Mouse (Mus musculus) myocyte (in vitro differentiated cells): ENCODE measurements around the gene Man2a1. TPM values are rescaled to one million over a fixed set of nuclear protein-coding genes. Genes with fewer than 3 reads are reported as not detected.

Experiments
- H3K27me3 ChIP-seq: one replicate; pipeline ENCODE4 v1.6.1; 2011; ENCODE audit not compliant: control insufficient read depth, insufficient read depth, insufficient read length
- H3K36me3 ChIP-seq: one replicate; pipeline ENCODE4 v1.6.1; 2011; ENCODE audit not compliant: control insufficient read depth, insufficient read depth
- H3K4me2 ChIP-seq: one replicate; pipeline ENCODE4 v1.6.1; 2011; ENCODE audit warnings: low read depth, control low read depth
- H3K4me3 ChIP-seq: one replicate; pipeline ENCODE4 v1.5.1; 2011; ENCODE audit warnings: mild to moderate bottlenecking, control low read depth, moderate library complexity
- H3K79me2 ChIP-seq: one replicate; pipeline ENCODE4 v1.6.1; 2011; ENCODE audit not compliant: control insufficient read depth, insufficient read depth
- H3ac ChIP-seq: one replicate; pipeline ENCODE4 v1.6.1; 2011; ENCODE audit not compliant: control insufficient read depth, insufficient read length
- CEBPB ChIP-seq: IDR thresholded peaks from 2 replicates; pipeline ENCODE4 v1.6.1; 2011; ENCODE audit warnings: mild to moderate bottlenecking, moderate library complexity; ENCODE audit not compliant: poor library complexity, insufficient read depth, severe bottlenecking
- E2F4 ChIP-seq: IDR thresholded peaks from one replicate; pipeline ENCODE4 v1.6.1; 2011; ENCODE audit warnings: mild to moderate bottlenecking, control low read depth, moderate library complexity; ENCODE audit not compliant: insufficient read depth
- MAX ChIP-seq: IDR thresholded peaks from one replicate; pipeline ENCODE4 v1.6.1; 2011; ENCODE audit warnings: low read depth, mild to moderate bottlenecking, control low read depth
- MYOD1 ChIP-seq, 3 experiments: IDR thresholded peaks; one replicate each; pipeline ENCODE4 v1.6.1; 2011; ENCODE audit warnings: control low read depth in 2 of 3, low read depth in 2 of 3, mild to moderate bottlenecking in 2 of 3, moderate library complexity in 1 of 3; ENCODE audit not compliant: insufficient read length in 2 of 3, control insufficient read depth in 1 of 3
- MYOG ChIP-seq, 3 experiments: IDR thresholded peaks; one replicate each; pipeline ENCODE4 v1.6.1; 2011; ENCODE audit warnings: control low read depth in 2 of 3, low read depth in 2 of 3, mild to moderate bottlenecking in 2 of 3; ENCODE audit not compliant: insufficient read length in 2 of 3, control insufficient read depth in 1 of 3, insufficient read depth in 1 of 3
- POLR2A ChIP-seq: IDR thresholded peaks from one replicate; pipeline ENCODE4 v1.6.1; 2011; ENCODE audit warnings: low read depth, mild to moderate bottlenecking, control low read depth, moderate library complexity; ENCODE audit not compliant: insufficient read length
- POLR2AphosphoS2 ChIP-seq: IDR thresholded peaks from one replicate; pipeline ENCODE4 v1.6.1; 2011; ENCODE audit warnings: low read depth, control low read depth; ENCODE audit not compliant: insufficient read length
- REST ChIP-seq: IDR thresholded peaks from one replicate; pipeline ENCODE4 v1.6.1; 2011; ENCODE audit warnings: mild to moderate bottlenecking, control low read depth, moderate library complexity; ENCODE audit not compliant: insufficient read depth, insufficient read length
- SRF ChIP-seq: IDR thresholded peaks from one replicate; pipeline ENCODE4 v1.6.1; 2011; ENCODE audit warnings: low read depth; ENCODE audit not compliant: control insufficient read depth, insufficient read length
- TCF12 ChIP-seq: IDR thresholded peaks from one replicate; pipeline ENCODE4 v1.6.1; 2011; ENCODE audit warnings: mild to moderate bottlenecking, control low read depth; ENCODE audit not compliant: poor library complexity, insufficient read depth, severe bottlenecking
- TCF3 ChIP-seq: IDR thresholded peaks from one replicate; pipeline ENCODE4 v1.6.1; 2011; ENCODE audit warnings: low read depth, control low read depth; ENCODE audit not compliant: insufficient read length
- USF1 ChIP-seq: IDR thresholded peaks from one replicate; pipeline ENCODE4 v1.6.1; 2011; ENCODE audit warnings: low read depth, mild to moderate bottlenecking, control low read depth, moderate library complexity
- polyA plus RNA-seq: library from polyadenylated mRNA; unstranded; fragments of >200 nt; fragmentation: generic; extraction: Trizol; gene quantifications from one replicate; pipeline ENCODE4 v1.2.1, GENCODE M21; 2012; ENCODE audit warnings: missing spikeins

The Man2a1 gene
- polyA plus RNA-seq, 1 experiment, result 8.6 TPM

DNA sequence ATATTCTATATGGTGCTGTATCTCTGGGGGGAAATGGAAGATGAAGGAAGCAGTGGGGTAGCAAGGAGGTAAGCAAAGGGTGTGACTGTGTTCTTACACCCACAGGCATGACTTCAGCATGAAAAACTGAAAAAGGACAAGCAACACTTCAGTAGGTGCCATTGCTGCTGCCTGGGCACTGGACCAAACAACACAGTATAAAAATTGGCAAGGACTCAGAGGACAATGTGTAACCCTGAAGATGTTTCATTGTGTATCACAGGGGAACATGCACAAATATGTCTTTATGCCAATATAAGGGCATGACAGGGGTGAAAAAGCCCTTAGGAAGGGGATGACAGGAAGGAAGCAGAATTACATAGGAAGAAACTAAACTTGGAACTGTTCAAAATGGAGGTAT, 172.1 kb downstream of the Man2a1 start:
- H3K36me3 ChIP-seq, result no peaks in the 10 kb centered on the region
- H3K4me3 ChIP-seq, result no peak overlapping the region
- H3K27me3 ChIP-seq, result no peaks in the 10 kb centered on the region
- H3ac ChIP-seq, result no peak overlapping the region
- no peak for TF ChIP-seq POLR2A
- no peak for TF ChIP-seq TCF3
- no peak for TF ChIP-seq USF1
- no peak for TF ChIP-seq REST
- no peak for TF ChIP-seq MYOD1 (IDR thresholded peaks at IDR 0.05; ENCODE audit: control insufficient read depth in 1 of 3, insufficient read length in 2 of 3, low read depth in 2 of 3)
- TF ChIP-seq E2F4, result no peak
- no peak for TF ChIP-seq MYOG (IDR thresholded peaks at IDR 0.05; ENCODE audit: control insufficient read depth in 1 of 3, insufficient read depth in 1 of 3, insufficient read length in 2 of 3, low read depth in 2 of 3)
- no peak for TF ChIP-seq SRF
- TF ChIP-seq CEBPB, result no peak
- TF ChIP-seq POLR2AphosphoS2, result no peak
- TF ChIP-seq MAX, result no peak
- TF ChIP-seq TCF12, result no peak
- H3K4me2 ChIP-seq, result no peak overlapping the region
- no peaks in the 10 kb centered on the region for H3K79me2 ChIP-seq

DNA sequence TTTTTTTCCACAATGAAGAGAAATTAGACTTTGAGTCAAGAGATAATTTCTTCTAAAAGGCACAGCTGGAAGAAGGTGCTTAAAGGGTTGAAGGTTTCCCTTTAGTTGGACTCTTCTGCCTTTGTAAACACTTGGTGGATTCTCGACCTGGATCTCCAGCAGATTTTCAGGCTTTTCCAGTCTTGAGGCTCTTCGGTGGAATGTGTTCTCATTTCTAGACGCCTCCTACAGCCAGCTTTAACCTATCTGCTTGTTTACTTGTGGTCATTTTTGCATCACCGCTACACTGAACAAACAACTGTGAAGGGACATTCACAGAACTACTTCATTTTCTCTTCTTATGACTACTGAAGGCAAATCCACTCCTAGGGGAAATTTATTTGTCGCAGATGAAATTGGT, 173.7 kb downstream of the Man2a1 start:
- no peak overlapping the region for H3K4me2 ChIP-seq
- H3K79me2 ChIP-seq, result no peaks in the 10 kb centered on the region
- no peak for TF ChIP-seq TCF3
- no peak for TF ChIP-seq MYOG (IDR thresholded peaks at IDR 0.05; ENCODE audit: control insufficient read depth in 1 of 3, insufficient read depth in 1 of 3, insufficient read length in 2 of 3, low read depth in 2 of 3)
- no peak for TF ChIP-seq TCF12
- no peak for TF ChIP-seq CEBPB
- TF ChIP-seq MYOD1 (IDR thresholded peaks at IDR 0.05; ENCODE audit: control insufficient read depth in 1 of 3, insufficient read length in 2 of 3, low read depth in 2 of 3), result no peak
- no peak for TF ChIP-seq REST
- no peak for TF ChIP-seq POLR2AphosphoS2
- TF ChIP-seq MAX, result no peak
- H3K27me3 ChIP-seq, result no peaks in the 10 kb centered on the region
- H3K4me3 ChIP-seq, result no peak overlapping the region
- H3ac ChIP-seq, result no peak overlapping the region
- no peaks in the 10 kb centered on the region for H3K36me3 ChIP-seq

DNA sequence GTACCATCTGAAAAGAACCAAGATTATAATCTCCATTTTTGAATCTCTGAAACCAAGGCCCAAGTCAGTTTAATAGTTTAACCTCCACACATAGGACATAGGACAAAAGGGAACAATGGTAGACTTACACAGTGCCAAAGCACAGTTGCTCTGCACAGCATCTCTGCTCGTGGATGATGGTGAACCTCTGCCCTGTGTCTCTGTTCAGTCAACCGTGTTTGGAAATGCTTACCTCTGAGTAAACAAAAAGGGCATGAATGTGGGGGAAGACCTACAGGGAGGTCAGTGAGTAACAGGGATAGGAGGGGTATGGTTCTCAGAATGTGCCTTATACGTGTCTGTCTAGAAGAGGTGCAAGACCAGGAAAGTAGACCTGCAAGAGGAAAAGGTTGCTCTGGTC, 177.8 kb downstream of the Man2a1 start:
- H3K4me2 ChIP-seq, result no peak overlapping the region
- H3ac ChIP-seq, result no peak overlapping the region
- TF ChIP-seq E2F4 (no peak), SRF (no peak)
- no peaks in the 10 kb centered on the region for H3K27me3 ChIP-seq
- no peaks in the 10 kb centered on the region for H3K79me2 ChIP-seq
- no peaks in the 10 kb centered on the region for H3K36me3 ChIP-seq
- H3K4me3 ChIP-seq, result no peak overlapping the region

DNA sequence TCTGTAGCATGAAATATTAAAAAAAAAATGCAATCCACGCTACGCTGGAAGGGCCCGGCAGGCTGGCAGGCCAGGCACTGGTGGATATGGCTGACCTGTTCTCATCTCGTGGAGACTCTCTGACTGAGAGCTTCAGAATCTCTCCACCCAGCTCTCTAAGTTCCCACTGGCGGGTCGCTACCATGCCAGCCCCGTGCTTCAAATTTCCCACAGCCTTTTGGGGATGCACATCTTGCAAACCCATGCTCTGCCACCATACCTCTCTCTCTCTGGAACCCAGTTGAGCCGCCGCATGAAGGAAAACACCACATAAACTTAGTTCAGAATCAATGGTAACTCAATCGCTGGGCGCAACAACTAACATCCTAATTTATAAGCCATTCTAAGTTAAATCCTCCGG, 178.2 kb downstream of the Man2a1 start:
- H3K4me2 ChIP-seq, result no peak overlapping the region
- no peaks in the 10 kb centered on the region for H3K27me3 ChIP-seq
- no peak overlapping the region for H3ac ChIP-seq
- no peak overlapping the region for H3K4me3 ChIP-seq
- no peaks in the 10 kb centered on the region for H3K36me3 ChIP-seq
- no peaks in the 10 kb centered on the region for H3K79me2 ChIP-seq
- no peak for TF ChIP-seq TCF3
- no peak for TF ChIP-seq POLR2AphosphoS2
- no peak for TF ChIP-seq SRF
- no peak for TF ChIP-seq REST
- TF ChIP-seq POLR2A, result no peak
- no peak for TF ChIP-seq MAX
- TF ChIP-seq MYOD1 (IDR thresholded peaks at IDR 0.05; ENCODE audit: control insufficient read depth in 1 of 3, insufficient read length in 2 of 3, low read depth in 2 of 3), result no peak
- no peak for TF ChIP-seq CEBPB
- TF ChIP-seq TCF12, result no peak
- TF ChIP-seq MYOG (IDR thresholded peaks at IDR 0.05; ENCODE audit: control insufficient read depth in 1 of 3, insufficient read depth in 1 of 3, insufficient read length in 2 of 3, low read depth in 2 of 3), result no peak
- TF ChIP-seq E2F4, result no peak

GRCm38 (mm10) chr17:64780753-64781490, 180.4 kb downstream of the Man2a1 start:
- Histone ChIP-seq H3K4me3 (no peak overlapping the region), H3K4me2 (no peak overlapping the region)
- TF ChIP-seq SRF, result no peak
- TF ChIP-seq POLR2AphosphoS2, result no peak
- TF ChIP-seq MYOD1 (IDR thresholded peaks at IDR 0.05; ENCODE audit: control insufficient read depth in 1 of 3, insufficient read length in 2 of 3, low read depth in 2 of 3), result no peak
- TF ChIP-seq TCF3, result no peak
- no peak for TF ChIP-seq MYOG (IDR thresholded peaks at IDR 0.05; ENCODE audit: control insufficient read depth in 1 of 3, insufficient read depth in 1 of 3, insufficient read length in 2 of 3, low read depth in 2 of 3)
- no peak for TF ChIP-seq TCF12
- no peak for TF ChIP-seq CEBPB
- no peak for TF ChIP-seq MAX
- TF ChIP-seq POLR2A, result no peak
- no peak for TF ChIP-seq REST
- TF ChIP-seq USF1, result no peak
- TF ChIP-seq E2F4, result no peak

More at GRCm38 (mm10) chr17:64780753-64781490, 180.4 kb downstream of the Man2a1 start:
- Histone ChIP-seq H3K27me3 (no peaks in the 10 kb centered on the region), H3K36me3 (no peaks in the 10 kb centered on the region), H3K79me2 (no peaks in the 10 kb centered on the region), H3ac (no peak overlapping the region)
